Mouse (Mus musculus) liver, embryonic 14.5 days (tissue): ENCODE measurements around the gene Ap3b1. TPM values are rescaled to one million over a fixed set of nuclear protein-coding genes. Genes with fewer than 3 reads are reported as not detected.

ENCODE experiments used
- ATAC-seq: fragments of 200-750 bp; cut with Nextera tagmentation; 2 replicates; pipeline ENCODE4 v1.8.0; 2017; ENCODE audit warnings: moderate number of reproducible peaks, mild to moderate bottlenecking, moderate library complexity; ENCODE audit not compliant: insufficient read depth
- DNase-seq, 3 experiments: peaks; one replicate each; pipeline ENCODE4 v3.0.0-alpha.2; 2012 to 2013; ENCODE audit warnings: low read depth in 3 of 3, low spot score in 3 of 3
- H3K27ac ChIP-seq: fragments of 300-500 bp; sonication (generic); 2 replicates; pipeline ENCODE4 v1.5.1; 2014; ENCODE audit warnings: moderate library complexity, mild to moderate bottlenecking, control low read depth, inconsistent platforms
- H3K27me3 ChIP-seq: fragments of 300-500 bp; sonication (generic); 2 replicates; pipeline ENCODE4 v1.6.1; 2014; ENCODE audit warnings: mild to moderate bottlenecking, low read length, moderate library complexity; ENCODE audit not compliant: control insufficient read depth, insufficient read depth
- H3K36me3 ChIP-seq: fragments of 300-500 bp; sonication (generic); replicated peaks from 2 replicates; pipeline ENCODE4 v1.6.1; 2014; ENCODE audit warnings: low read depth; ENCODE audit not compliant: control insufficient read depth, insufficient read depth
- H3K4me1 ChIP-seq, 2 experiments: fragments of 200-500 bp in 1 of 2; fragments of 300-500 bp in 1 of 2; sonication (generic) in 1 of 2; replicated peaks; 2 replicates each; pipeline ENCODE4 v1.6.1; 2012 to 2014; ENCODE audit warnings: antibody characterized with exemption in 1 of 2, inconsistent platforms in 1 of 2, low read length in 1 of 2; ENCODE audit not compliant: control insufficient read depth in 2 of 2, insufficient read depth in 2 of 2
- H3K4me2 ChIP-seq: fragments of 300-500 bp; sonication (generic); 2 replicates; pipeline ENCODE4 v1.6.1; 2014; ENCODE audit warnings: low read depth, mild to moderate bottlenecking, control low read depth, moderate library complexity
- H3K4me3 ChIP-seq, 2 experiments: fragments of 200-500 bp in 1 of 2; fragments of 300-500 bp in 1 of 2; sonication (generic) in 1 of 2; 2 replicates each; pipeline ENCODE4 v1.5.1; 2012 to 2014; ENCODE audit warnings: low read depth in 2 of 2, low read length in 2 of 2, mild to moderate bottlenecking in 2 of 2, control low read depth in 1 of 2, inconsistent platforms in 1 of 2, moderate library complexity in 1 of 2; ENCODE audit not compliant: insufficient read depth in 1 of 2
- H3K9ac ChIP-seq: fragments of 300-500 bp; sonication (generic); replicated peaks from 2 replicates; pipeline ENCODE4 v1.6.1; 2014; ENCODE audit warnings: mild to moderate bottlenecking, control low read depth, moderate library complexity
- H3K9me3 ChIP-seq: fragments of 300-500 bp; sonication (generic); 2 replicates; pipeline ENCODE4 v1.6.1; 2016; ENCODE audit warnings: low read length, mixed read lengths; ENCODE audit not compliant: control insufficient read depth
- CTCF ChIP-seq: IDR thresholded peaks from 2 replicates; pipeline ENCODE4 v1.5.1; 2016; ENCODE audit warnings: antibody characterized with exemption, low read depth, control low read depth
- EP300 ChIP-seq: IDR thresholded peaks from 2 replicates; pipeline ENCODE4 v1.6.1; 2016; ENCODE audit warnings: antibody characterized with exemption, low read depth
- WGBS: fragments of 180-500 bp; shearing (Covaris S2); extraction: QIAGEN DNeasy Blood & Tissue Kit; methylation state at CpG from one replicate; pipeline ENCODE4 v1.1.7; 2014; ENCODE audit not compliant: insufficient replicate concordance; 5-methylcytosine and 5-hydroxymethylcytosine counted together
- polyA plus RNA-seq, 2 experiments: library from polyadenylated mRNA; depleted of rRNA in 1 of 2; stranded (reverse) in 1 of 2; unstranded in 1 of 2; fragments of >200 nt; fragmentation: Nextera tagmentation in 1 of 2; extraction: Ambion mirVana in 1 of 2; gene quantifications; 2 replicates each; pipeline versions ENCODE4 v1.2.1 to v1.2.3; 2012 to 2014

Ap3b1 gene
- polyA plus RNA-seq, 2 experiments: 16.1 to 16.8 TPM

DNA sequence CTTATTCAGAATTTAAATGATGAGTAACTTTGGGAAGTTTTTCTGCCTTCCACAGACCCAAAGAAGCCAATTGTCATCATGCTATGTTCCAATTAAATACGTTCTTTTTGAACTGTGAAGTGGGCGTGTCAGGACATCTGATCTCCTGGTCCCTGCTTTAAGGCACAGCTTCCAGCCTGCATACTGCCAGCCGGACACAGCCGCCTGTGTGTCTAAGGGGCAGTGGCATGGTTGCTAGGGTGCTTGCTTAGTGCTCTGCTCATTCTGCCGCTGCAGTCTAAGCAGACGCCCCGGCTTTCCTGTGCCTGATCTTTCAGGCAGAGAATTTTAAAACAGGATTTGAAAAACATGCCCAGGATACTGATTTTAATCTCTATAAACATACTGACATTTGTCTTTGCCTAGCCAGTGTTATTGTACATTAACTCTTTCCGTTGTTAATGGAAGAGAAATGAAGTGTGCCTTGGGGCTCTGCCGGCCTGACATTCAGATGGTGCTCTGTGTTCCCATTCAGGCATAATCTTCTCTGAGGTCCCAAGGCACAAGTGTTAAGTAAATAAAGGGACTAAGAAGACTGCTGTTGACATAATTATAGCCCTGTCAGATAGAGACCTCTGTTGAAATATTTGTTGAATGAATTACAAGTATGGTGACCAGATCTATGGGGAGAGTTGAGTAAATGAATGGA, 204.0 kb downstream of the Ap3b1 start:
- Histone ChIP-seq H3K9me3 (no peaks in the 10 kb centered on the region), H3K27me3 (no peaks in the 10 kb centered on the region), H3K36me3 (no peaks in the 10 kb centered on the region), H3K27ac (no peak overlapping the region), H3K4me3 (no peak overlapping the region), H3K9ac (no peak overlapping the region), H3K4me1 (0 out of 4 replicates have a peak, but pooled peaks cover 0 to 3% of the 10 kb centered on the region in 2 experiments), H3K4me2 (no peak overlapping the region)
- ATAC-seq (no peak), DNase-seq (no peak)
- TF ChIP-seq EP300 (no peak), CTCF (no peak)
- 73% methylated on average over 9 of the region's 9 CpGs for WGBS

DNA sequence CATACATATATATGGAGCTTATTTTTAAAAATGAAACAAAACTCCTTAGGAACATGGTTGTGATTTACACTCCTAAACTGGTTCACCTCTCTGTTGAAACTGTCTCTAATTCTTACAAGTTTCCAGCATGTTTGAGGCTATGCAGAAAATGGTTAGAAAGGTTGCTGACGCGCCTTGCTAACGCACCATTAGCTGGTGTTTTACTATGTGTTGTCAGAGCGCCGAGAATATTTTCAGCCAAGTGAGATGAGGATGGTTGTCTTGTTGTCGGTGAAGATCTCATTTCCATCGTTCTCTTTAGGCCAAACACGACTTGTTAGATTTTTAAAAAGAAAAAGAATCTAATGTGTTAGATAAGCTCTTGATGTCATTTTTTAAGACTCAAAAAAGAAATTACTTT, 205.1 kb downstream of the Ap3b1 start:
- H3K27ac ChIP-seq: no peak overlapping the region
- no peak overlapping the region for H3K4me2 ChIP-seq
- no peaks in the 10 kb centered on the region for H3K9me3 ChIP-seq
- H3K9ac ChIP-seq: no peak overlapping the region
- TF ChIP-seq CTCF (no peak), EP300 (no peak)
- DNase-seq: no peak
- no peak overlapping the region for H3K4me3 ChIP-seq
- ATAC-seq: no peak
- 77% methylated on average over 8 of the region's 8 CpGs for WGBS
- H3K4me1 ChIP-seq: 0 out of 4 replicates have a peak, but pooled peaks cover 0 to 3% of the 10 kb centered on the region in 2 experiments
- no peaks in the 10 kb centered on the region for H3K27me3 ChIP-seq
- no peaks in the 10 kb centered on the region for H3K36me3 ChIP-seq

DNA sequence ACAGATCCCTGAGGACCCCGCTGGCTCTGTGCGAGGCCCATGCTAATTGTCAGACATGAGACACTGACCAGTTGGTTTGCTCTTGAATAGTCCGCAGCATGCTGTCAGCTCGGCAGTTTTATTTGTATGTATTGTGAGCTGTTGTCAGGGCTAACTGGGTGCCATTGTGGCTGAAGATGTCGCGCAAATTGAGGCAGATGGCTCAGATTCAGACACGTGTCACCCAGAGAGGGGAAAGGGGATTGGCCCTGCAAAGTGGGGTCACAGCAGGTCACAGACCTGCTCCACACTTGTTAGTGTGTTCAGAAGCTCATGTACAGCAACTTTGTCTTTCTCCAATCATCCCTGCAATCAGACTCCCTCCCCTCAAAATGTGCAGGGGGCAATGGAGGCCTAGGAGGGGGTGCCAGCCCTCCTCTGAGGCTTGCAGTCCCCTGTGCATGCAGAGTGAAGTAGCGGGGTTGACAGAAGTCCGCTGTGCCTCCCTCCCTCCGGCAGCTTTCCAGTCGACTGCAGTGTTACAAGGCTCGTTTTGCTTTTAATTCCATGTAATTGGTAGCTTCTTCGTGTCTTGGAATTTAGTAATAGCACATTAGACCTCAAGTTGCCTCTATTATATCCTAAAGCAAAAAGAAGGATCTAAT, 205.7 kb downstream of the Ap3b1 start:
- Histone ChIP-seq H3K27me3 (no peaks in the 10 kb centered on the region), H3K4me1 (0 out of 4 replicates have a peak, but pooled peaks cover 0 to 3% of the 10 kb centered on the region in 2 experiments), H3K9me3 (no peaks in the 10 kb centered on the region), H3K9ac (no peak overlapping the region), H3K36me3 (no peaks in the 10 kb centered on the region), H3K4me2 (no peak overlapping the region), H3K4me3 (no peak overlapping the region), H3K27ac (no peak overlapping the region)
- DNase-seq (no peak), ATAC-seq (no peak)
- TF ChIP-seq EP300 (no peak), CTCF (no peak)
- 81% methylated on average over 13 of the region's 13 CpGs for WGBS

DNA sequence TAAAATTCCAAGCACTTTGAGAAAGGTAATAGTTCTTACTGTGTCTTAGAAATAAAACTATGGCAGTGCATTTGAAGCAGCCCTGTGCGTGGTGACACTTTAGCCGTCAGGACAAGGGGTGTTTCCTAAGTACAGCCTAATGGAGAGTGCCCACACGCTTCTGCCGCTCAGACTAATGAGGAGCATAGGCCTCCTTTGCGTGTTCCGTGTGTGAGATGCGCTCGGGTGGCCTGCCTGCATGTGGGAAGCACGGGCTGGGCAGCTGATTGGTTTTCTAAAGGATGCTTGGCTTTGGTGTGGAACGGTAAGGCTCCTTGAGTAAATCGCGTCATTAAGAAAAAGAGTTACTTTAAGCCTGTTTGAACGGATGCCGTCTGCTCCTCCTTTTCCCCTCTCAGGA, 206.4 kb downstream of the Ap3b1 start:
- Histone ChIP-seq H3K9me3 (no peaks in the 10 kb centered on the region), H3K9ac (no peak overlapping the region), H3K36me3 (no peaks in the 10 kb centered on the region), H3K4me1 (0 out of 4 replicates have a peak, but pooled peaks cover 0 to 3% of the 10 kb centered on the region in 2 experiments), H3K27ac (no peak overlapping the region), H3K4me2 (no peak overlapping the region), H3K4me3 (no peak overlapping the region), H3K27me3 (no peaks in the 10 kb centered on the region)
- no peak for DNase-seq
- no peak for ATAC-seq
- no peak for TF ChIP-seq CTCF
- no peak for TF ChIP-seq EP300
- 89% methylated on average over 14 of the region's 14 CpGs for WGBS

DNA sequence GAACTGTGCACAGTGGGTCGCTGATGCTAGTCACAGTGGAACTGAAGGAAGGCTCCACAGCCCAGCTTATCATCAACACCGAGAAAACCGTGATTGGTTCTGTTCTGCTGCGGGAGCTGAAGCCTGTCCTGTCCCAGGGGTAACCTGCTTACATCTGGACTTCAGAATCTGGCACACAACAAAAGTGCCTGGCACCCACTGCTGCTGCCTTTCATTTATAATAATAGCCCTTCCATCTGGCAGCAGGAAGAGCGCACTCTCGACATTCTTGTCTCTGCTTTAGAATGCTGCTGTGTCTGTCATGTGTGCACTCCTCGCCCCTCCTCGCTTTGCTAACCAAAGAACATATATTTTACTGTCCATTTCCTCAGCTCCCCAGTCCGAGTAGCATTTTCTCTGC, 206.9 kb downstream of the Ap3b1 start:
- H3K4me2 ChIP-seq: no peak overlapping the region
- no peaks in the 10 kb centered on the region for H3K9me3 ChIP-seq
- no peak for ATAC-seq
- H3K4me3 ChIP-seq: no peak overlapping the region
- TF ChIP-seq CTCF (no peak), EP300 (no peak)
- WGBS: 77% methylated on average over 9 of the region's 9 CpGs
- DNase-seq: no peak
- no peaks in the 10 kb centered on the region for H3K36me3 ChIP-seq
- 0 out of 4 replicates have a peak, but pooled peaks cover 0 to 3% of the 10 kb centered on the region in 2 experiments for H3K4me1 ChIP-seq
- H3K27me3 ChIP-seq: no peaks in the 10 kb centered on the region
- no peak overlapping the region for H3K27ac ChIP-seq
- no peak overlapping the region for H3K9ac ChIP-seq
